Mouse (Mus musculus) cerebellum, adult 2 months (tissue): ENCODE data around the gene Pgp.

Experiments used
- CTCF ChIP-seq: fragments of 200-500 bp; IDR thresholded peaks from 2 replicates; pipeline ENCODE4 v1.5.1; 2011; ENCODE audit warnings: low read depth, mild to moderate bottlenecking, control low read depth, low read length, moderate library complexity, borderline replicate concordance; ENCODE audit not compliant: insufficient read depth
- POLR2A ChIP-seq: fragments of 200-500 bp; IDR thresholded peaks from 2 replicates; pipeline ENCODE4 v1.6.1; 2011; ENCODE audit warnings: low read length, control low read depth, borderline replicate concordance; ENCODE audit not compliant: insufficient read depth

GRCm38 (mm10) chr17:24477985-24478600, 7.9 kb downstream of the Pgp start:
- TF ChIP-seq CTCF (no peak; the same call in 1 of the 2 replicates), POLR2A (no peak)
